Mouse (Mus musculus) layer of hippocampus, adult 9-11 months (tissue): ENCODE data around the gene Sart1.
A peak's percentile ranks its signal among the peaks of the same experiment; 100 is the strongest.

Experiments
- DNase-seq: peaks from one replicate; pipeline ENCODE4 v3.0.0; 2022

Sart1 gene

DNA sequence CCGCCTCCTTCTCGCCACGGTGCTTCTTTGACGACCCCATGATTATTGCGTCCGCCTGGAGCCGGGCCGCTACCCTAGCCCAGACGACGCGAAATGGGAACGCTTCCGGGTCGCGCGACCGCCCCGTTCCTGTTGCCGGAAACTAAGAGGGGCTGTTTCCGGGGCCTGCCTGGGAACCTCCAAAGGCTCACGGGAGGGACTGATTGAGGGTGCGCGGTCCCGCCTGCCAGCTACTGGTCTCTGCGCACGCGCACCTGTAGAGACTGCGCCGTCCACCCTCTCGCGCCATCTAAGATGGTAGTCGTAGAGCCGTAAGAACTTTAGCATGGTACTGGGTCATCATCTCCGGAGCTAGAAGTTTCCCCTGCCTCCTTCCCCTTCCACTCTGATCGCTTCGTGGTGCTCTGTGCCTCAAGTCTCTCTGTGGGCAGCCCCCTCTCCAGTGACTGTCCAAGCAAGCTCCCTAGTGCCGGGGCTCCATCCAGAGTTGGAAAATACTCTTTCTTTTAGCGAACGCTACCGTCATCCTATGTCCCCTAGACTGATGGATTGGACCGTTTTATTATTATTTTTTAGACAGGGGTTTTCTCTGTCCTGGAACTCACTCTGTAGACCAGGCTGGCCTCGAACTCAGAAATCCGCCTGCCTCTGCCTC is at the start of gene Sart1:
Gene Sart1, minus strand, starts transcription at position 116 of the 655 bp plus-strand sequence.
- peak; percentile 97 for DNase-seq

DNA sequence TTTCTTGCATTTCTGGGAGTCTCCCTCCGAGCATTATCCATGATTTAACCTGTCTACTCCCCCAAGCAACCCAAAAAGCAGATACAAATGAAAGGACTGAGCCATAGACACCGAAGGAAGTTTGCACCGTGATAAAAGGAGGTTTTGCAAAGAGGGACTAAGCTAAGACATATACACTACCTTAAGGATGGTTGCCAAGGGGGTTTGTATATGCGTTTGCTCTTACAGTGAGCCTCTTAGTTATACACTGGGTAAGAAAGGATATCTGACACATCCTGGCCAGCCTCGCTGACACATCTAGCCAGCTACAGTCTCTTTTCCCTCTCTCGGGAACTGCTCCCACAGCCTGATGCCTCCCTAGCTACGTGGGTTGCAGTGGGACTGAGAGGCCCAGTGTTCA is 45.4 kb upstream of the Sart1 start:
- DNase-seq, result no peak

- DNase-seq, result no peak
Measured at GRCm38 (mm10) chr19:5432992-5433852, 44.7 kb upstream of the Sart1 start.

DNA sequence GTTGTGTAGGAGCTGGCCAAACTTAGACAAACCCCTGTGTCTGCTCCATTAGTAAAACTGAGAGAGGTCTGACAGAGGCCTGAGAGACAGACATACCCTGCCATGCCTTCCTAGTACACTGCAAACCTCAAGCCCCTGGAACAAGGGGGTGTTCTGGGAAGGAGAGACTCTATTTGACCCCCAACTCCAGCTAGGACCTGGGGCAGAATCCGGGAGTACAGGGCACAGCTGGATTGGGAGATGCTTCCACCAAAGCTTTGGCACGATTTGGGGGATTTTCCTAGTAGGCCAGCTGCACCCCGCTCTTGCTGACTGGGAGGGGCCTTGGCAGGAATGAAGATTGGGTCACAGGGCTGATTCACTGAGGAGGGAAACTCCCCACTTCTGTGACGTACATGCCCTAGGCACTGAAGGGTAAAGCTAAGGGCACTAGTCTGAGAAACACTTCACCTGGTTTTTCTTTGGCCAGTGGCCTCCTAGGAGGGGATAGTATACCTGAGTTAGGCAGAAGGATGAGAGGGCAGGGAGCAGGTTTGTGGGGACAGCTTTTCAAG is 43.5 kb upstream of the Sart1 start:
- DNase-seq, result no peak

GRCm38 (mm10) chr19:5430408-5430807 is 41.9 kb upstream of the Sart1 start:
- DNase-seq, result no peak

DNA sequence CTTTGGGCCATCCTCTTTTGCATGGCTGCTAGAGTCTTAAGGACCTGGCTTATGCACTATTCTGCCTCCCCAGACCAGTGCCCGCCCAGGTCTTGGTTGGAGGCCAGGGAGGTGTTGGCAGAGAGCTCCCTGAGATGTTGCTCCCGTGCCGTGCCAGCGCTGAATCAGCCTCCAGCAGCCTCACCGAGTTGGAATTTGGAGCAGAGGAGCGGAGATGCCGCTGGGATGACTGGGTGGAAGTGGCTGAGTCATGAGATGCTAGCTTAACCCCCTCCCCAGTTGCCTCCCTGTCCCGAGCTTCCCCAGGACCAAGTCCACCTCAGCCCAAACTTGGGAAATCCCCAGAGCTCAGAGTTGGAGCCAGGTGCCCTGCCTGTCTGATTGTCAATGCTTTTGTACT is 41.3 kb upstream of the Sart1 start:
- no peak for DNase-seq

GRCm38 (mm10) chr19:5429219-5429618 is 40.7 kb upstream of the Sart1 start:
- no peak for DNase-seq

DNA sequence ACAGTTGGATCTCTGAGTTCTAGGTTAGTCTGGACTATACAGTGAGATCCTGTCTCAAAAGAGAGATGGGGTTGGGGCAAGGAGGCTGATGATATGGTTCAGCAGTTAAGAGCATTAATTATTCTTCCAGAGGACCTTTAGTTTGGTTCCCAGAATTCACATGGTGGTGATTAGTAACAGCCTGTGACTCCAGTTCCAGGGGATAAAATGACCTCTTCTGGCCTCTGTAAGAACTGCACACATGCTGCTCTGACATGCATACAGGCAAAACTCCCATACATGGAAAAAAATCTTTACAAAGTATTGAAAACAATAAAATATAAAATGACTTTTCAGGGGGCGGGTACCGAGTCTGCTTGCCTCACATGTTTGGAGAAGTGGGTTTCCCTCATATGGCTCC is 39.6 kb upstream of the Sart1 start:
- no peak for DNase-seq

DNA sequence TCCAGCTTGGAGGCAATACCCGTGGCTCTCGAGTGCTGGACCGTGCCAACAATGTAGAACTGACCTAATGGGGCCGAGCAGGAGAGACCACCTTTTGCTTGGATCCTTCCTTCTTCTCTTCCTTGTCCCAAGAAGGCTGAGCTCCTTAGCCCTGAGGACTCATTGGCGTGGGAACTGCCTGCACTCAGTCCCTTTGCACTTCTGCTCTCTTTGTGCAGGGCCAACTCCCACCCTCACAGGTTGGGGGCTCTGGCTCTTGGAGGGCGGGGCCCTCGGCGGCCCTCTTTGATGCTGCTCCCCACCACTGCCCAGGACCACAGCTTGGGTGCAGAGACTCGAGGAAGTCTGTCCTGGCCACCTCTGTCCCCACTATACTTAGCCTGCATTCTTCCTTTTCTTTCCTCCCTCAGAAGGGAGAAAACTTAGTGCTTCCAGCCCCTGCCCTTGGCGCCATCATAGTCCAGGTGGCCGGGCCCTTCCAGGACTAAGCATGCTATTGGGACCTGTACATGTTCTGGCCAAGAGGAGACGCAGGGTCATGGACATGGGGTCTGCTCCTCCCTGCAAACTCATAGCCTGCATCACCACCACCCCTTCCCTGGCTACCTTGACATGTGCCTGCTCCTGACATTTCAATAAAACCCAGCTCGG is 38.3 kb upstream of the Sart1 start:
- DNase-seq, result no peak

- peak; percentile 35 for DNase-seq
Measured at GRCm38 (mm10) chr19:5425906-5426565, 37.5 kb upstream of the Sart1 start.

- peak; percentile 95 for DNase-seq
Measured at GRCm38 (mm10) chr19:5424782-5425741, 36.6 kb upstream of the Sart1 start, which contains the start of the genes Drap1 and AI837181. Gene Drap1 (minus strand): TSS chr19:5424979. Gene AI837181 (plus strand): TSS chr19:5425144.

DNA sequence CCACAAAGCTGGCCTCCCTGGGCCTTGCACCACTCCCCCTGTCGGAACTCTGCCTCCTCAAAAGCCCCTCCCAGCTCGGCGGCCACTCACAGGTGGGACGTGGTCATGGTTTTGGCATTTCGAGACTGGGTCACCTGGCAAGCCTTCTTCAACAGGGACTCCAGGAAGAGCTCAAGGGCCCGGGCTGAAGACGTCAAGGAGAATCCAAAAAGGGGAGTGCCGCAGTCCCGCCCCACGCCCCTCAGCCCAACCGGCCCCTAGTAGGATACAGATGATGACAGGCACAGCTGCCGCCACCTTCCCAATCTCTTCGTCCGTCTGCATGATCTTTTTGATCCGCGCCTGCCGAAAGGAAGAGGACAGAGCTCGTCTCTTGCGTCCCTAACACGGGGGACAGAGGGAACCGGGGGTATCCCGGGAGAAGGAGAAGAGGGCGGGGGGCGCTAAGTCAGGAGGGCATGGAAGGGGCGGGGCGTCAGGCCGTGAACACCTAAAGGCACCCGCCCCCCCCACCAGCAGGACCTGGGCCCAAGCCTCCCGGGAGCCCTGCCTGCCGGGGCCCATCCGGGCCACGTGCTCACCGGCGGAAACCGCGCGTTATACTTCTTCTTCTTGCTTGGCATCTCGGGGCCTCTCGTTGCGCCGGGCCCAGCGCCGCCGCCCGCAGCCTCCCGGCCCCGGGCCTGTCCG is 35.7 kb upstream of the Sart1 start:
- no peak for DNase-seq

DNA sequence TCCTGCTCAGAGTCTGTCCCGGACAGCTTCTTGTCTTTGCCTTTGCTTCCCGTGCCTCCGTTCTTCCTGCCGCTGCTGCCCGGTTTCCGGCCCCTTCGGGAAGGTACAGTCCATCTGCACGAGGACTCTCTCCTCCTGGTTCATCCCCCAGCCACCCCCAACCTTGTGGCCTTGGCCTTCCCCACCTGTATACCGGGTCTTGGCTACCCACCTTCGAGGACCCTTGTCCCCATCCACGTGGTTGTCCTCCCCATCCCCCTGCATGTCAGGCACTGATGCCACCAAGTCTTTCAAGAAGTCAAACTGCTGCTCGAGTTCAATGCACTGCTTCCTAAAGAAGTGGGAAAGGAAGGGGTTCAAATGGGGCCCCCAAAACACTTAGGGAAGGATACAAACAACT is 35.1 kb upstream of the Sart1 start:
- peak; percentile 8 for DNase-seq

- no peak for DNase-seq
Measured at GRCm38 (mm10) chr19:5422895-5423443, 34.5 kb upstream of the Sart1 start.

DNA sequence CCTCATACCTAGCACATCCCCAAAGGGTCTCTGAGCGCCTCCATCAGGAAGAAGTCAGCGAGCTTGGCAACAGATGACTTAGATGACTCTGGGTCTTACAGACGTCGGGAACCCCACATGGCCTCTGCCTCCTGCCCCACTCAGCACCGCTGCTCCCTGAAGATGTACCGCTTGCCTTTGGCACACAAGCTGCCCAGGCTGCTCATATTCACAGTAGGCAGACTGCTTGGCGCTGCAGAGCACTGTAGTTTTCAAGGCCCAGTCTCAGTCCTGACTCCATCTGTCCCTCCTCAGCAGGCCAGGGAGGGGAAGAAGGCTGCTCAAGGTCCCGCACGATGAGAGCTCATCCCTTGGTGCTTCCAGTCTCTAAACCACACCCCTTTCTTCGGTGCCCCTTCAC is 33.8 kb upstream of the Sart1 start:
- peak; percentile 39 for DNase-seq

DNA sequence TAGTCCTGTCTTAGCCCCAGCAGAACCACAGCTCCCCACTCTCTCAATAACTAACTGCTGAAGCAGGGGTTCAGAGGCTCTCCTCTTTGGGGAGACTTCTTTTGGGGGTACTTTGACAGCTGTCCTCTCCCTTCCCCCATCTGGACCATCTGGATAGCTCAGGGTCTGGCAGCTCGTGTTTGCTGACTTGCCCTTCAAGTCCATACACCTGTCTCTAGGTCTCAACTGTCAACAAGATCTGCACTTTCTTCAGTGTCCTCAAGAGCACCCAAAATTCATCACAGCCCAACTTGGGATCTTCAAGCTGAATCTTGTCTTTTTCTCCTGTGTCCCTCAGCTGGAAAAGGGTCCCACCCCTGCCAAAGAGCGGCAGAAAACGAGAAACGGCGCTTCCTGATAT is 33.3 kb upstream of the Sart1 start:
- no peak for DNase-seq

DNA sequence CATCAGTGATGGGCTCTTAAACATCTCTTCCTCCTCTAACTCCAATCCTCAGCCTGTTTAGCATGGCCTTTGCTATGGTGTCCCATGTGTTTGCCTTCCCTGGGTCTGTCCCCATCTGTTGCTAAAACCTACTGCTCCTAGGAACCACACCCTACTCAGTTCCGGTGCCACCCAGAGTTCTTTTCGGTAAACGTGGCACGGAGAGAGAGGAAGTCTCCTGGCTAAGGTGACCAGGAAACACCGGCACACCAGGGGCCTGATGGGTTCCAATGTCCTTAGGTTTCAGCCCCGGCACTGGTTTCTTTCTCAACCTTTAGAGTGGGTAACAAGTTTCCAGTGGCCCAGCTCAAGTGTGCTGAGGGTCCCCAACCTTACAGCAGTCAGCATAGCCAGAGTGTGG is 32.1 kb upstream of the Sart1 start:
- no peak for DNase-seq

DNA sequence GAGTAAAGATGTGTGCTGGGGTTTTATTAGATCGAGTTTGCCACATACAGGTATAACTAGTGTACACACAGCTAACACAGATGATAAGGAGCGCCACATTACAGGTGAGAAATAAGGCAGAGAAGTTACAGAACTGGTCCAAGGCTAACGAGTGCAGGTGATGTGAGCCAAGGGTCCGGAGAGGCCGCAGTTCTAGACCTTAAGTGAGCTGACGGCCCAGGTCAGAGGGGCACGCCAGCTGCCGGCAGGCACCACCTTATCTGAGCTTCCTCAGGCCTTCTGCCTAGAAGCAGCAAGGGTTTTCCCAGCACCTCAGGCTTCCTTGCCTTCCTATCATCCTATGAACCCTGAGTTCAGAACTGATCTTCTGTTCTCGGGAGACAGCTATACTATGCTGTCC is 31.1 kb upstream of the Sart1 start:
- DNase-seq, result no peak

DNA sequence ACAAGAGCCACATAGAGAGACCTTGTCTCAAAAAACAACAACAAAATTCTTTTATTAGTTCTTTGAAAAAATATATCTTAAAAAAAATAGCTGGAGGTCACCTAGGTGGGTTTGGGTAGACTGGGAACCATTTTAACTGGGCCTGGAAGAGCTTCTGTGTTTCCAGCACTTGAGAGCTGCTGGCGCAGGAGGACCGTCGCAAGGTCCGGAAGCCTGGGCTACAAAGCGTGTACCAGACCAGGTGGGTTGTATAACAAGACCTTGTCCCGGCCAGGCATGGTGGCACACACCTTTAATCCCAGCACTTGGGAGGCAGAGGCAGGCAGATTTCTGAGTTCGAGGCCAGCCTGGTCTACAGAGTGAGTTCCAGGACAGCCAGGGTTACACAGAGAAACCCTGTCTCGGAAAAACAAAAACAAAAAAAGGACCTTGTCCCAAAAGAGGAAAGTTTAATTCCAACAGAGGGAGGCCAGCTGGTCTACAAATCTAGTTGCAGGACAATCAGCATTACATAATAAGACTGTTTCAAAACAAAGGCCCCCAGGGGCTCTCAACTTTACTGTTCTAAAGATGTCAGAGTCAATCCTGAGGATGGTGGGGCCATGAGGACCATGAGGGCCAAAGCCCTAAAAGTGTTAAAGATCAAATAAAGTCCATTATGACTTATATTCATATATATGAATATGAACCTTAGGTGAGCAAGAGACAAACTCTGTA is 30.4 kb upstream of the Sart1 start:
- DNase-seq, result no peak

- DNase-seq, result peak; percentile 47
Measured at GRCm38 (mm10) chr19:5414534-5414957, 26.0 kb upstream of the Sart1 start.
